In genomic region chr6:47635207-47635994, GRCm38 (mm10) we compare ENCODE assay signal across 16 mouse cellular contexts. TPM values are rescaled to one million over a fixed set of nuclear protein-coding genes. Genes with fewer than 3 reads are reported as not detected.
DNase-seq lines count a peak whose midpoint lies in the region; ATAC-seq and TF ChIP-seq lines count a peak whose summit lies in the region.
"Had no signal": no experiment of that assay in that cellular context is flagged by ENCODE, and none has a peak within 500 bp of the region (broad histone marks: within the 10 kb centered on the region; RNA-seq: fewer than 3 reads in every experiment).

No protein-coding gene starts in this region.

- no peak for TF ChIP-seq POLR2A in brain, embryonic 14.5 days (IDR thresholded peaks at IDR 0.05; ENCODE audit: borderline replicate concordance, extremely low read depth, insufficient read depth, insufficient read length, poor library complexity, severe bottlenecking)

- no peaks in the 10 kb centered on the region for H3K9me3 ChIP-seq in hindbrain, embryonic 16.5 days (ENCODE audit: control insufficient read depth, low read length)
- H3K9me3 ChIP-seq: heart, embryonic 15.5 days; lung, embryonic 15.5 days had no signal

- peak; percentile 51 for TF ChIP-seq CTCF in layer of hippocampus, adult 2 months (conservative IDR thresholded peaks at IDR 0.05)
- peak; percentile 24; the same call in 1 of the 2 replicates for TF ChIP-seq CTCF in brain, embryonic 14.5 days (IDR thresholded peaks at IDR 0.05; ENCODE audit: borderline replicate concordance, extremely low read depth, insufficient read depth, insufficient read length)

- no peaks in the 10 kb centered on the region for H3K36me3 ChIP-seq in hindbrain, embryonic 16.5 days (ENCODE audit: control insufficient read depth, insufficient read depth, low read length)
- H3K36me3 ChIP-seq: heart, embryonic 15.5 days; lung, embryonic 15.5 days had no signal

- H3K9ac ChIP-seq in hindbrain, embryonic 16.5 days (ENCODE audit: low read depth, low read length): no peak overlapping the region
- H3K9ac ChIP-seq: heart, embryonic 15.5 days; hindbrain, embryonic 14.5 days; lung, embryonic 15.5 days had no signal

- H3K27ac ChIP-seq in layer of hippocampus, adult 2 months: no peak overlapping the region
- H3K27ac ChIP-seq in hindbrain, embryonic 16.5 days (ENCODE audit: low read depth, low read length): no peak overlapping the region
- H3K27ac ChIP-seq: heart, embryonic 15.5 days; hindbrain, embryonic 14.5 days; lung, embryonic 15.5 days had no signal

- WGBS in hindbrain, embryonic 16.5 days: 75% methylated on average over 7 of the region's 7 CpGs

- H3K4me1 ChIP-seq in hindbrain, embryonic 16.5 days (ENCODE audit: control insufficient read depth, insufficient read depth, low read depth, low read length): no peaks in the 10 kb centered on the region
- H3K4me1 ChIP-seq: heart, embryonic 15.5 days; lung, embryonic 15.5 days had no signal

- no peak overlapping the region for H3K4me2 ChIP-seq in hindbrain, embryonic 16.5 days (ENCODE audit: low read length)
- H3K4me2 ChIP-seq: heart, embryonic 15.5 days; hindbrain, embryonic 14.5 days; lung, embryonic 15.5 days; midbrain, embryonic 11.5 days had no signal

- no peaks in the 10 kb centered on the region for H3K27me3 ChIP-seq in hindbrain, embryonic 16.5 days (replicated peaks; ENCODE audit: control insufficient read depth, insufficient read depth, low read length)
- H3K27me3 ChIP-seq: heart, embryonic 15.5 days; lung, embryonic 15.5 days had no signal

- no peak overlapping the region for H3K4me3 ChIP-seq in layer of hippocampus, adult 2 months
- H3K4me3 ChIP-seq in hindbrain, embryonic 16.5 days (ENCODE audit: low read length): no peak overlapping the region
- H3K4me3 ChIP-seq: heart, embryonic 15.5 days; lung, embryonic 15.5 days had no signal

- DNase-seq in layer of hippocampus, adult 2 months (ENCODE audit: low spot score in 2 of 2): no peak
- no peak for DNase-seq in layer of hippocampus, postnatal 10 days (ENCODE audit: low spot score in 2 of 2)
- DNase-seq in thymus, postnatal 4 days: peak; percentile 38
- no peak for DNase-seq in thymus, postnatal 10 days (ENCODE audit: low spot score in 2 of 2)
- DNase-seq in brain, embryonic 14.5 days (ENCODE audit: low read depth): no peak
- no peak for DNase-seq in T-cell, adult 2 months (ENCODE audit: low spot score)
- DNase-seq: adrenal gland, postnatal 10 days; gastrocnemius, postnatal 25 days; kidney, adult 9 months; layer of hippocampus, adult 9-11 months; retina, postnatal 1 day had no signal

- no peak for ATAC-seq in hindbrain, embryonic 16.5 days

RNA-seq across cellular contexts. Expression of gene Ezh2, which starts 40.3 kb away (rescaled TPM):
- total RNA-seq in layer of hippocampus, adult 2 months (2021): 10 to 100 TPM; 16.0 to 17.4 TPM
- 10 to 100 TPM; 33.5 to 35.7 TPM for total RNA-seq in layer of hippocampus, postnatal 10 days (2021)
- 154 and 214 TPM in 2 replicates for polyA plus RNA-seq in brain, embryonic 14.5 days (2012; rRNA removed)
- polyA plus RNA-seq in hindbrain, embryonic 16.5 days (2015; fragmentation: Nextera tagmentation; extraction: Ambion mirVana): 45.9 and 46.5 TPM in 2 replicates
